Mouse (Mus musculus) lung, adult 2 months (tissue): Measurements from ENCODE around the gene Pgf.

ENCODE experiments used
- CTCF ChIP-seq: fragments of 200-500 bp; IDR thresholded peaks from 2 replicates; pipeline ENCODE4 v1.5.1; 2011; ENCODE audit warnings: mild to moderate bottlenecking, low read length, control low read depth; ENCODE audit not compliant: insufficient read depth
- POLR2A ChIP-seq: fragments of 200-500 bp; IDR thresholded peaks from 2 replicates; pipeline ENCODE4 v1.6.1; 2011; ENCODE audit warnings: low read depth, mild to moderate bottlenecking, control low read depth, low read length, borderline replicate concordance; ENCODE audit errors: extremely low read depth

DNA sequence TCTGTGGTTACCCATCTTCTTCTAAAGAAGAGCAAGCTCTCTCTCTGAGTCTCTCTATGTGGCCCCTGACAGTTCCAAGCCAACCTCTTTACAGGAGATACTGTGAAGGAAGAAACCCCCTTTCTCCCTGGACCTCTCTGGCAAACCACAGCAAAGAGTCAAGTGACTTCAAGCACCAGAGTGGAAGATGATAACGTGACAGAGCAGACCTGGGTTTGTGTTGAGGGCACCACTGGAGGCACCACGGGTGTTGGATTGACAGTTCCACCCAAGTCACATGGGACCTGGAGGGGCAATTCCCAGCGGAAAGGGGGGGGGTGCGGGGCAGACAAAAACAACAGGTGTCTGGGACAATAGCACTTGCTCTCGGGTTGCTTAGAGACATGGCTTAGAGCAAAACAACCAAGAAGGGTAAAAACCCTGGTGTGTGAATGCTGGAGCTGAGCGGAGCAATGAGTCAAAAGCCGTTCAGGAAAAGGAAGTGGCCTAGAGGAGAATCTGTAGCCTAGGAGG is 31.2 kb upstream of the Pgf start:
- no peak for TF ChIP-seq CTCF
- TF ChIP-seq POLR2A = no peak
